ENCODE assay signal across 24 mouse cellular contexts in genomic region chr5:25536921-25537409, GRCm38 (mm10). TPM values are rescaled to one million over a fixed set of nuclear protein-coding genes. Genes with fewer than 3 reads are reported as not detected.
DNase-seq lines count a peak whose midpoint lies in the region; ATAC-seq and TF ChIP-seq lines count a peak whose summit lies in the region.
"Had no signal": no experiment of that assay in that cellular context is flagged by ENCODE, and none has a peak within 500 bp of the region (broad histone marks: within the 10 kb centered on the region; RNA-seq: fewer than 3 reads in every experiment).

No protein-coding gene starts in this region.

- TF ChIP-seq CTCF in small intestine, adult 2 months (IDR thresholded peaks at IDR 0.05; ENCODE audit: extremely low read depth, insufficient read length, insufficient replicate concordance, low read depth, low read length) = no peak
- no peak for TF ChIP-seq CTCF in thymus, adult 2 months (IDR thresholded peaks at IDR 0.05; ENCODE audit: borderline replicate concordance, control insufficient read depth, extremely low read depth, insufficient read depth, low read length, poor library complexity)

- no peaks in the 10 kb centered on the region for H3K27me3 ChIP-seq in intestine, embryonic 14.5 days (replicated peaks; ENCODE audit: control insufficient read depth, insufficient read depth, low read length)
- no peaks in the 10 kb centered on the region for H3K27me3 ChIP-seq in small intestine, adult 2 months (ENCODE audit: control insufficient read depth, insufficient read depth, low read length)
- no peaks in the 10 kb centered on the region for H3K27me3 ChIP-seq in thymus, adult 2 months (ENCODE audit: control insufficient read depth, insufficient read depth, low read length)
- H3K27me3 ChIP-seq in neural tube, embryonic 15.5 days (replicated peaks) = no peaks in the 10 kb centered on the region
- H3K27me3 ChIP-seq: forebrain, embryonic 12.5 days; limb, embryonic 13.5 days had no signal

- H3K9me3 ChIP-seq in intestine, embryonic 14.5 days (ENCODE audit: control insufficient read depth, low read length) = 0 out of 2 replicates have a peak, but pooled peaks cover 3% of the 10 kb centered on the region
- H3K9me3 ChIP-seq in neural tube, embryonic 15.5 days (replicated peaks) = no peaks in the 10 kb centered on the region

- no peaks in the 10 kb centered on the region for H3K4me1 ChIP-seq in intestine, embryonic 14.5 days (replicated peaks; ENCODE audit: control insufficient read depth, insufficient read depth, low read length)
- H3K4me1 ChIP-seq in small intestine, adult 2 months (ENCODE audit: control insufficient read depth, insufficient read depth, insufficient read length, low read length) = peaks cover 8% of the 10 kb centered on the region
- no peaks in the 10 kb centered on the region for H3K4me1 ChIP-seq in thymus, adult 2 months (replicated peaks; ENCODE audit: control insufficient read depth, insufficient read depth, low read length)
- no peaks in the 10 kb centered on the region for H3K4me1 ChIP-seq in neural tube, embryonic 15.5 days
- H3K4me1 ChIP-seq: forebrain, embryonic 12.5 days; limb, embryonic 13.5 days had no signal

- ATAC-seq in intestine, embryonic 14.5 days (replicated peaks; ENCODE audit: low FRiP score, low TSS enrichment, low read depth) = peak; percentile 58; the same call in 1 of the 2 replicates
- no peak for ATAC-seq in neural tube, embryonic 15.5 days (ENCODE audit: low FRiP score)

- 39% methylated on average over 6 of the region's 6 CpGs for WGBS in intestine, embryonic 14.5 days
- 34% methylated on average over 6 of the region's 6 CpGs for WGBS in small intestine, adult 2 months
- 75% methylated on average over 6 of the region's 6 CpGs for WGBS in thymus, adult 2 months
- WGBS in neural tube, embryonic 15.5 days = 54% methylated on average over 6 of the region's 6 CpGs

- peak; percentile 13 for DNase-seq in adrenal gland, postnatal 14 days
- DNase-seq in adrenal gland, postnatal 25 days = no peak
- DNase-seq in ES-CJ7 (ENCODE audit: low read depth, low spot score) = peak; percentile 80
- DNase-seq in intestine, embryonic 14.5 days (ENCODE audit: low spot score) = no peak
- no peak for DNase-seq in thymus, adult 2 months
- no peak for DNase-seq in left cerebral cortex, adult 18-20 months (ENCODE audit: low spot score in 2 of 2)
- DNase-seq: adrenal gland, postnatal 10 days; B cell, adult 2 months; cerebellum, postnatal 25 days; gastrocnemius, postnatal 25 days; heart, postnatal 14 days; kidney, adult 18-20 months; kidney, postnatal 14 days; lung, embryonic 14.5 days; midbrain, embryonic 14.5 days; right cerebral cortex, postnatal 14 days had no signal

- H3K27ac ChIP-seq in intestine, embryonic 14.5 days (ENCODE audit: low read depth) = no peak overlapping the region
- H3K27ac ChIP-seq in small intestine, adult 2 months (ENCODE audit: insufficient read depth, low read depth, low read length) = peak overlapping the region; percentile 84
- H3K27ac ChIP-seq in thymus, adult 2 months (ENCODE audit: control insufficient read depth, insufficient read depth, low read length) = no peak overlapping the region
- no peak overlapping the region for H3K27ac ChIP-seq in neural tube, embryonic 15.5 days (replicated peaks)
- H3K27ac ChIP-seq: forebrain, embryonic 12.5 days; hindbrain, embryonic 14.5 days; limb, embryonic 13.5 days had no signal

- TF ChIP-seq POLR2A in small intestine, adult 2 months (IDR thresholded peaks at IDR 0.05; ENCODE audit: low read depth, low read length) = peak; percentile 22; the same call in 1 of the 2 replicates
- TF ChIP-seq POLR2A in thymus, adult 2 months (IDR thresholded peaks at IDR 0.05; ENCODE audit: control insufficient read depth, extremely low read depth, insufficient read depth, low read length, poor library complexity) = no peak

- H3K9ac ChIP-seq in intestine, embryonic 14.5 days (ENCODE audit: low read length) = no peak overlapping the region
- no peak overlapping the region for H3K9ac ChIP-seq in neural tube, embryonic 15.5 days (replicated peaks)
- H3K9ac ChIP-seq: forebrain, embryonic 12.5 days; hindbrain, embryonic 14.5 days; limb, embryonic 13.5 days; lung, embryonic 14.5 days had no signal

- H3K36me3 ChIP-seq in intestine, embryonic 14.5 days (ENCODE audit: control insufficient read depth, insufficient read depth, low read length) = no peaks in the 10 kb centered on the region
- H3K36me3 ChIP-seq in small intestine, adult 2 months (ENCODE audit: control insufficient read depth, insufficient read depth, low read length) = no peaks in the 10 kb centered on the region
- no peaks in the 10 kb centered on the region for H3K36me3 ChIP-seq in thymus, adult 2 months (ENCODE audit: control insufficient read depth, insufficient read depth, low read length)
- H3K36me3 ChIP-seq in neural tube, embryonic 15.5 days = no peaks in the 10 kb centered on the region
- H3K36me3 ChIP-seq: forebrain, embryonic 12.5 days; limb, embryonic 13.5 days had no signal

- no peak overlapping the region for H3K4me2 ChIP-seq in intestine, embryonic 14.5 days (ENCODE audit: low read length)
- H3K4me2 ChIP-seq in neural tube, embryonic 15.5 days = no peak overlapping the region
- H3K4me2 ChIP-seq: forebrain, embryonic 12.5 days; heart, embryonic 11.5 days; hindbrain, embryonic 14.5 days; limb, embryonic 13.5 days; lung, embryonic 14.5 days had no signal

- H3K4me3 ChIP-seq in intestine, embryonic 14.5 days (ENCODE audit: low read depth, low read length) = no peak overlapping the region
- H3K4me3 ChIP-seq in small intestine, adult 2 months (ENCODE audit: low read depth, low read length) = peak overlapping the region; percentile 45
- H3K4me3 ChIP-seq in thymus, adult 2 months (ENCODE audit: control insufficient read depth, insufficient read depth, low read length) = no peak overlapping the region
- no peak overlapping the region for H3K4me3 ChIP-seq in neural tube, embryonic 15.5 days (replicated peaks)
- H3K4me3 ChIP-seq: forebrain, embryonic 12.5 days; limb, embryonic 13.5 days; myocyte had no signal

RNA-seq across cellular contexts. Expression of gene Cct8l1, which starts 21.1 kb away (rescaled TPM):
- total RNA-seq in adrenal gland, postnatal 14 days (2021) = not detected in 2 replicates
- not detected in 2 replicates for total RNA-seq in adrenal gland, postnatal 25 days (2021)
- polyA plus RNA-seq in intestine, embryonic 14.5 days (2014; fragmentation: Nextera tagmentation; extraction: Ambion mirVana) = not detected in 2 replicates
- not detected in 2 replicates for polyA plus RNA-seq in small intestine, adult 2 months (2012; rRNA removed)
- 0.08 TPM in 2 replicates for polyA plus RNA-seq in thymus, adult 2 months (2012; rRNA removed)
- polyA plus RNA-seq in neural tube, embryonic 15.5 days (2015; fragmentation: Nextera tagmentation; extraction: Ambion mirVana) = 0.11 and 0.22 TPM in 2 replicates
- under 1 TPM; 0.30 to 0.40 TPM for total RNA-seq in left cerebral cortex, adult 18-20 months (2021)
- total RNA-seq: adrenal gland, postnatal 10 days; neutrophil, adult 5-6 weeks had no signal
- polyA plus RNA-seq: heart, embryonic 11.5 days; hindbrain, embryonic 14.5 days; lung, embryonic 14.5 days; midbrain, embryonic 14.5 days; myocyte had no signal

RNA-seq across cellular contexts. Expression of gene Kmt2c, which starts 38.4 kb away (rescaled TPM):
- total RNA-seq in adrenal gland, postnatal 14 days (2021) = 54.3 and 55.9 TPM in 2 replicates
- total RNA-seq in adrenal gland, postnatal 25 days (2021) = 61.9 and 69.2 TPM in 2 replicates
- 19.7 and 20.7 TPM in 2 replicates for polyA plus RNA-seq in intestine, embryonic 14.5 days (2014; fragmentation: Nextera tagmentation; extraction: Ambion mirVana)
- 5.1 and 9.3 TPM in 2 replicates for polyA plus RNA-seq in small intestine, adult 2 months (2012; rRNA removed)
- polyA plus RNA-seq in thymus, adult 2 months (2012; rRNA removed) = 41.7 and 42.6 TPM in 2 replicates
- polyA plus RNA-seq in neural tube, embryonic 15.5 days (2015; fragmentation: Nextera tagmentation; extraction: Ambion mirVana) = 13.9 and 14.0 TPM in 2 replicates
- 10 to 100 TPM; 63.3 to 63.7 TPM for total RNA-seq in left cerebral cortex, adult 18-20 months (2021)

Comparison
In these comparisons a context has a peak if more than half of its experiments do, and no peak if none do; other contexts are left out.
1. DNase-seq: peak in adrenal gland, postnatal 14 days (single experiment) and ES-CJ7 (single experiment); none in adrenal gland, postnatal 25 days (single experiment), intestine, embryonic 14.5 days (single experiment), thymus, adult 2 months (single experiment) and left cerebral cortex, adult 18-20 months (0 of 2).